Mouse (Mus musculus): ENCODE measurements around the gene Hhat. TPM values are rescaled to one million over a fixed set of nuclear protein-coding genes. Genes with fewer than 3 reads are reported as not detected.

Gene Hhat
- polyA plus RNA-seq, 1 experiment from 2014 or later = 7.2 TPM

- 72% methylated on average over 8 of the region's 8 CpGs for WGBS (ENCODE audit: insufficient replicate concordance)
- H3K27me3 ChIP-seq (ENCODE audit: control insufficient read depth, insufficient read depth, low read length) = no peaks in the 10 kb centered on the region
- no peak overlapping the region for H3K9ac ChIP-seq (ENCODE audit: low read depth, low read length)
- H3K36me3 ChIP-seq (ENCODE audit: control insufficient read depth, insufficient read depth, low read length) = no peaks in the 10 kb centered on the region
- H3K4me1 ChIP-seq (ENCODE audit: control insufficient read depth, insufficient read depth, low read length) = no peaks in the 10 kb centered on the region; the same call in 1 of the 2 replicates
- no peak overlapping the region for H3K4me2 ChIP-seq
- H3K9me3 ChIP-seq (replicated peaks; ENCODE audit: control insufficient read depth, low read length) = no peaks in the 10 kb centered on the region
- no peak overlapping the region for H3K4me3 ChIP-seq (ENCODE audit: low read depth, low read length)
- H3K27ac ChIP-seq (ENCODE audit: low read depth, low read length) = no peak overlapping the region
- no peak for ATAC-seq (replicated peaks; ENCODE audit: insufficient number of reproducible peaks, low FRiP score, low TSS enrichment)
Measured at GRCm38 (mm10) chr1:192480072-192480784, 290.8 kb downstream of the Hhat start.

DNA sequence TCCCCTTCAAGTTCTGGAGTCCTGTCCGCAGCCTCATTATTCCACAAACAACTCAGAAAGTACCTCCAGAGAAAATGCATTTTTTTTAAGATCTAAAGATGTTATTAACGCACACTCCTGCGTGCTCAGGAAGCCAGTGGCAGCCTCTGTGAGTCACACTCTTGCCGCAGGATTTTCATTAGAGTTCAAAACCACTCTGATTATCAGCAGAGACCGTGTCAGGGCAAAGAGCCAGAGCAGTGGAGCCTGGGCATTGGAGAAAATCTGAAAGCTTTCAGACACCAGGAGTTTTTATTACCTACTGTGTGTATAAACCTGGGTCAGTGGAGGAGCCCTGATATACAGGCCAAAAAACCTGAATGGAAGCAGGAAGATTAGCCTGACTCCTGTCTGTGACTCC is 292.8 kb downstream of the Hhat start:
- no peak overlapping the region for H3K4me3 ChIP-seq (ENCODE audit: low read depth, low read length)
- H3K9me3 ChIP-seq (replicated peaks; ENCODE audit: control insufficient read depth, low read length) = no peaks in the 10 kb centered on the region
- H3K4me1 ChIP-seq (ENCODE audit: control insufficient read depth, insufficient read depth, low read length) = no peaks in the 10 kb centered on the region; the same call in 1 of the 2 replicates
- H3K27ac ChIP-seq (ENCODE audit: low read depth, low read length) = no peak overlapping the region
- H3K9ac ChIP-seq (ENCODE audit: low read depth, low read length) = no peak overlapping the region
- H3K27me3 ChIP-seq (ENCODE audit: control insufficient read depth, insufficient read depth, low read length) = peaks cover 6% of the 10 kb centered on the region; the same call in 1 of the 2 replicates
- 58% methylated on average over 5 of the region's 5 CpGs for WGBS (ENCODE audit: insufficient replicate concordance)
- ATAC-seq (replicated peaks; ENCODE audit: insufficient number of reproducible peaks, low FRiP score, low TSS enrichment) = no peak
- no peaks in the 10 kb centered on the region for H3K36me3 ChIP-seq (ENCODE audit: control insufficient read depth, insufficient read depth, low read length)
- H3K4me2 ChIP-seq = no peak overlapping the region

- Histone ChIP-seq H3K9ac (ENCODE audit: low read depth, low read length) (no peak overlapping the region), H3K36me3 (ENCODE audit: control insufficient read depth, insufficient read depth, low read length) (no peaks in the 10 kb centered on the region), H3K4me3 (ENCODE audit: low read depth, low read length) (no peak overlapping the region), H3K9me3 (replicated peaks; ENCODE audit: control insufficient read depth, low read length) (no peaks in the 10 kb centered on the region), H3K4me1 (ENCODE audit: control insufficient read depth, insufficient read depth, low read length) (no peaks in the 10 kb centered on the region; the same call in 1 of the 2 replicates), H3K27me3 (ENCODE audit: control insufficient read depth, insufficient read depth, low read length) (peaks cover 6% of the 10 kb centered on the region; the same call in 1 of the 2 replicates), H3K27ac (ENCODE audit: low read depth, low read length) (0 out of 2 replicates have a peak overlapping the region, but pooled peaks have one; percentile 7), H3K4me2 (no peak overlapping the region)
- 63% methylated on average over 6 of the region's 6 CpGs for WGBS (ENCODE audit: insufficient replicate concordance)
- no peak for ATAC-seq (replicated peaks; ENCODE audit: insufficient number of reproducible peaks, low FRiP score, low TSS enrichment)
Measured at GRCm38 (mm10) chr1:192477556-192477955, 293.5 kb downstream of the Hhat start.

GRCm38 (mm10) chr1:192476704-192477103 is 294.3 kb downstream of the Hhat start:
- no peaks in the 10 kb centered on the region for H3K36me3 ChIP-seq (ENCODE audit: control insufficient read depth, insufficient read depth, low read length)
- H3K27me3 ChIP-seq (ENCODE audit: control insufficient read depth, insufficient read depth, low read length) = peaks cover 6% of the 10 kb centered on the region; the same call in 1 of the 2 replicates
- no peak overlapping the region for H3K9ac ChIP-seq (ENCODE audit: low read depth, low read length)
- H3K4me3 ChIP-seq (ENCODE audit: low read depth, low read length) = no peak overlapping the region
- no peak overlapping the region for H3K4me2 ChIP-seq
- H3K27ac ChIP-seq (ENCODE audit: low read depth, low read length) = no peak overlapping the region
- H3K4me1 ChIP-seq (ENCODE audit: control insufficient read depth, insufficient read depth, low read length) = no peaks in the 10 kb centered on the region; the same call in 1 of the 2 replicates
- no peaks in the 10 kb centered on the region for H3K9me3 ChIP-seq (replicated peaks; ENCODE audit: control insufficient read depth, low read length)
- ATAC-seq (replicated peaks; ENCODE audit: insufficient number of reproducible peaks, low FRiP score, low TSS enrichment) = no peak
- 36% methylated on average over 7 of the region's 7 CpGs for WGBS (ENCODE audit: insufficient replicate concordance)

DNA sequence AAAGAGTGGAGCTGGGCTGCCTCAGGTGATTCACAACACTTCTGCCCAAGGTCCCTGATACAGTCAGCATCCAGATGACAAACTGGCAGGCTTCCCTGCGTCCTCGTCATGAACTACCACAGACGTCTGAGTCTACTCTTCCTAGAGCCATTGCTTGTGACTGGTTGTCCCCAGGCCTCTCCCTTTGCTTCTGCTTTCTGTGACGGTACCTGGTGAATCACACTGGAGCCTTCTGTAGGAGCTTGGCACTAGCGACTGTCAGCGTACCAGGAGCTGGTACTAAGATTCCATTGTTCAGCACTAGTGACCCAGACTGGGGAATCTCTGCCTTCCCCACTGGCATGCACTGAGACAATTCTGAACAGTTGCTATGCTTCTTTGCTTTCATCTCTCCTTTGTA is 297.9 kb downstream of the Hhat start:
- no peaks in the 10 kb centered on the region; the same call in 1 of the 2 replicates for H3K4me1 ChIP-seq (ENCODE audit: control insufficient read depth, insufficient read depth, low read length)
- no peak overlapping the region for H3K4me2 ChIP-seq
- H3K4me3 ChIP-seq (ENCODE audit: low read depth, low read length) = no peak overlapping the region
- 86% methylated on average over 6 of the region's 6 CpGs for WGBS (ENCODE audit: insufficient replicate concordance)
- no peak overlapping the region for H3K27ac ChIP-seq (ENCODE audit: low read depth, low read length)
- peaks cover 6% of the 10 kb centered on the region; the same call in 1 of the 2 replicates for H3K27me3 ChIP-seq (ENCODE audit: control insufficient read depth, insufficient read depth, low read length)
- H3K36me3 ChIP-seq (ENCODE audit: control insufficient read depth, insufficient read depth, low read length) = no peaks in the 10 kb centered on the region
- no peaks in the 10 kb centered on the region for H3K9me3 ChIP-seq (replicated peaks; ENCODE audit: control insufficient read depth, low read length)
- no peak for ATAC-seq (replicated peaks; ENCODE audit: insufficient number of reproducible peaks, low FRiP score, low TSS enrichment)
- H3K9ac ChIP-seq (ENCODE audit: low read depth, low read length) = no peak overlapping the region

- ATAC-seq (replicated peaks; ENCODE audit: insufficient number of reproducible peaks, low FRiP score, low TSS enrichment) = no peak
- no peaks in the 10 kb centered on the region; the same call in 1 of the 2 replicates for H3K4me1 ChIP-seq (ENCODE audit: control insufficient read depth, insufficient read depth, low read length)
- H3K4me2 ChIP-seq = no peak overlapping the region
- H3K27me3 ChIP-seq (ENCODE audit: control insufficient read depth, insufficient read depth, low read length) = peaks cover 6% of the 10 kb centered on the region; the same call in 1 of the 2 replicates
- no peak overlapping the region for H3K9ac ChIP-seq (ENCODE audit: low read depth, low read length)
- H3K36me3 ChIP-seq (ENCODE audit: control insufficient read depth, insufficient read depth, low read length) = no peaks in the 10 kb centered on the region
- no peaks in the 10 kb centered on the region for H3K9me3 ChIP-seq (replicated peaks; ENCODE audit: control insufficient read depth, low read length)
- H3K4me3 ChIP-seq (ENCODE audit: low read depth, low read length) = no peak overlapping the region
- WGBS (ENCODE audit: insufficient replicate concordance) = 44% methylated on average over 4 of the region's 4 CpGs
- H3K27ac ChIP-seq (ENCODE audit: low read depth, low read length) = no peak overlapping the region
Measured at GRCm38 (mm10) chr1:192472366-192472765, 298.7 kb downstream of the Hhat start.

DNA sequence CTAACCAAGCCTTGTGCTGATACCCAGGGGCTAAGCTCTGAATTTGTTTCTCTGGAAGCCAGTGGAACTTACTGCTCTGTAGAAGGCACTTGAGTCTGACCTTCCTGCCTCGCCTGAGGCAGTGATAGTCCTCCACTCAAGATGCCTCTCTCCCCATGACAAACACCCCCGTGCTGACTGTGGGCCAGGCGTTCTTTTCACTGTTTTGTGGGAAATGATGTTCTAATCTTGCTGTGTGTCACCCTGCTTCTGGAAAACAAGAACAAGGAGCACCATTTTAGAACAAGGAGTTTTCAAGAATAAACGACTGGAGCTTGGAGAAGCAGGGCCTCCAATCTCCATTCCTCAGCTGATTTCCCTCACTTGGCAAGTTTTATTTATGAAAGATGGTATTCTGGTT is 307.3 kb downstream of the Hhat start:
- H3K4me1 ChIP-seq (ENCODE audit: control insufficient read depth, insufficient read depth, low read length) = no peaks in the 10 kb centered on the region
- no peaks in the 10 kb centered on the region for H3K27me3 ChIP-seq (ENCODE audit: control insufficient read depth, insufficient read depth, low read length)
- no peak for ATAC-seq (replicated peaks; ENCODE audit: insufficient number of reproducible peaks, low FRiP score, low TSS enrichment)
- WGBS (ENCODE audit: insufficient replicate concordance) = 67% methylated on average over 4 of the region's 4 CpGs
- no peak overlapping the region for H3K4me2 ChIP-seq
- H3K36me3 ChIP-seq (ENCODE audit: control insufficient read depth, insufficient read depth, low read length) = no peaks in the 10 kb centered on the region
- H3K4me3 ChIP-seq (ENCODE audit: low read depth, low read length) = no peak overlapping the region
- no peak overlapping the region for H3K27ac ChIP-seq (ENCODE audit: low read depth, low read length)
- H3K9me3 ChIP-seq (replicated peaks; ENCODE audit: control insufficient read depth, low read length) = no peaks in the 10 kb centered on the region
- no peak overlapping the region for H3K9ac ChIP-seq (ENCODE audit: low read depth, low read length)

GRCm38 (mm10) chr1:192457526-192458206 is 313.4 kb downstream of the Hhat start:
- Histone ChIP-seq H3K4me1 (ENCODE audit: control insufficient read depth, insufficient read depth, low read length) (no peaks in the 10 kb centered on the region), H3K27me3 (ENCODE audit: control insufficient read depth, insufficient read depth, low read length) (no peaks in the 10 kb centered on the region), H3K36me3 (ENCODE audit: control insufficient read depth, insufficient read depth, low read length) (no peaks in the 10 kb centered on the region), H3K27ac (ENCODE audit: low read depth, low read length) (no peak overlapping the region), H3K4me2 (no peak overlapping the region), H3K4me3 (ENCODE audit: low read depth, low read length) (no peak overlapping the region), H3K9ac (ENCODE audit: low read depth, low read length) (no peak overlapping the region), H3K9me3 (replicated peaks; ENCODE audit: control insufficient read depth, low read length) (no peaks in the 10 kb centered on the region)
- 76% methylated on average over 6 of the region's 6 CpGs for WGBS (ENCODE audit: insufficient replicate concordance)
- ATAC-seq (replicated peaks; ENCODE audit: insufficient number of reproducible peaks, low FRiP score, low TSS enrichment) = no peak

All from heart, embryonic 11.5 days (tissue).